Mouse (Mus musculus) midbrain, embryonic 16.5 days (tissue): ENCODE results near the gene C3ar1. TPM values are rescaled to one million over a fixed set of nuclear protein-coding genes. Genes with fewer than 3 reads are reported as not detected.
A peak's percentile ranks its signal among the peaks of the same experiment; 100 is the strongest.

Source experiments
- ATAC-seq: fragments of 200-750 bp; cut with Nextera tagmentation; 2 replicates; pipeline ENCODE4 v1.8.0; 2017; ENCODE audit warnings: moderate TSS enrichment
- H3K27ac ChIP-seq: fragments of 300-500 bp; sonication (generic); 2 replicates; pipeline ENCODE4 v1.5.1; 2014; ENCODE audit warnings: mild to moderate bottlenecking, low read length, mixed read lengths
- H3K27me3 ChIP-seq: fragments of 300-500 bp; sonication (generic); 2 replicates; pipeline ENCODE4 v1.6.1; 2014; ENCODE audit warnings: low read depth, low read length, mixed read lengths; ENCODE audit not compliant: control insufficient read depth, insufficient read depth
- H3K36me3 ChIP-seq: fragments of 300-500 bp; sonication (generic); 2 replicates; pipeline ENCODE4 v1.6.1; 2014; ENCODE audit warnings: mild to moderate bottlenecking, low read length, moderate library complexity, mixed read lengths; ENCODE audit not compliant: control insufficient read depth, insufficient read depth
- H3K4me1 ChIP-seq: fragments of 300-500 bp; sonication (generic); 2 replicates; pipeline ENCODE4 v1.6.1; 2014; ENCODE audit warnings: mild to moderate bottlenecking, low read length, mixed read lengths; ENCODE audit not compliant: control insufficient read depth, insufficient read depth
- H3K4me2 ChIP-seq: fragments of 300-500 bp; sonication (generic); 2 replicates; pipeline ENCODE4 v1.6.1; 2014; ENCODE audit warnings: mild to moderate bottlenecking, low read length, mixed read lengths
- H3K4me3 ChIP-seq: fragments of 300-500 bp; sonication (generic); 2 replicates; pipeline ENCODE4 v1.5.1; 2014; ENCODE audit warnings: low read depth, mild to moderate bottlenecking, low read length, moderate library complexity, mixed read lengths
- H3K9ac ChIP-seq: fragments of 300-500 bp; sonication (generic); 2 replicates; pipeline ENCODE4 v1.6.1; 2014; ENCODE audit warnings: low read depth, low read length, mixed read lengths
- H3K9me3 ChIP-seq: fragments of 300-500 bp; sonication (generic); replicated peaks from 2 replicates; pipeline ENCODE4 v1.6.1; 2014; ENCODE audit warnings: mild to moderate bottlenecking, low read length, mixed read lengths; ENCODE audit not compliant: control insufficient read depth, poor library complexity, severe bottlenecking
- WGBS: fragments of 180-500 bp; shearing (Covaris S2); extraction: QIAGEN DNeasy Blood & Tissue Kit; methylation state at CpG from one replicate; pipeline ENCODE4 v1.1.7; 2014; 5-methylcytosine and 5-hydroxymethylcytosine counted together
- polyA plus RNA-seq: library from polyadenylated mRNA; unstranded; fragments of >200 nt; fragmentation: Nextera tagmentation; extraction: Ambion mirVana; gene quantifications from 2 replicates; pipeline ENCODE4 v1.2.1, GENCODE M21; 2015

C3ar1 gene
- polyA plus RNA-seq: 1.1 and 1.4 TPM in 2 replicates

DNA sequence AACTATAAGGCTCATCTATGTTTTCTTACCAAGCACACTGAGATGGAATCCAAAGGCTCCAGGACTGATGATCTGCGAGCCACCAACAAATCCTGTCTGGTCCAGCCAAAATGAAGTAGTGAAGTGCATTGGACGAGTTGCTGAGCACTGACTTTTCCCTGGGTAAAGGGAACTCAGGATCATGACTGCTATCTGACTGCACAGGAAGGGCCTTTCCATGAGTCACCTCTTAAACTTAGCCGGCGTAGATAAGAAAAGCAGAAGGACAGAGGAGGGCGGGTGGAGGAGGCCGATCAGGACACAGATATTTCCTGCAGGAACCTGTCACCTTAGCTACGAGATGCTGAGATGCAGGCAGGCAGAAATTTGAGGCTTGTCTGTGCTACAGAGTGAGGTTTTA, at the start of gene C3ar1:
TSS of gene C3ar1 (minus strand) at position 207 of the 400 bp plus-strand sequence.
- Histone ChIP-seq H3K4me2 (no peak within 1 kb of the TSS), H3K27ac (no peak within 1 kb of the TSS), H3K9me3 (0 out of 2 replicates have a peak, but pooled peaks cover 3% of the 10 kb centered on the region), H3K36me3 (no peaks in the 10 kb centered on the region), H3K27me3 (no peaks in the 10 kb centered on the region), H3K9ac (no peak within 1 kb of the TSS), H3K4me1 (no peaks in the 10 kb centered on the region), H3K4me3 (no peak within 1 kb of the TSS)
- WGBS: 79% methylated on average over 7 of the region's 7 CpGs
- ATAC-seq: no peak

DNA sequence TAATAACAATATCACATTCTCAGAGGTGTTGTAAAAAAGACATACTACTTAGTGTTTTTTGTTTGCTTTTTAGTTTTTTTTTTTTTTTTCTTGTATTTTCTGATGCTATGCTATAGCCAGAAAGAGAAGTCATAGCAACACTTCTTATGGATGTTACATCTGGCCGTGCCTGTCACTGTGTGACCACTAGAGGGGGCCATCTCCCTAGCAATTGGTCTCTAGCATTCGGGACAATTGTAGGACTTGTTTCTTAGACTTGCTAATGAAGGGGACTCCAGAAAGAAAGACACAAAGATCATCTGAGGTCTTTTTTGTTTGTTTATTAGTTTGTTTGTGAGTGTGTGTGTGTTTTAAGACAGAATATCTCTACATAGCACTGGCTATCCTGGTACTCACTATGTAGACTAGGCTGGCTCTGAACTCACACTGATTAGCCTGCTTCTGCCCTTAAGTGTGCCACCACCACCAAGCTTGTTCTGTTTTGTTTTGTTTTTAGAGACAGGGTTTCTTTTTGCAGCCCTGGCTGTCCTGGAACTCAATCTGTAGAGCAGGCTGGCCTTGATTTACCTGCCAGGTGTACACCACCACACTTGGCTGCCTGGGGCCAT, 36.6 kb upstream of the C3ar1 start:
- Histone ChIP-seq H3K9me3 (no peaks in the 10 kb centered on the region), H3K4me3 (no peak overlapping the region), H3K4me2 (no peak overlapping the region), H3K27me3 (no peaks in the 10 kb centered on the region), H3K27ac (no peak overlapping the region), H3K36me3 (peaks cover 16% of the 10 kb centered on the region), H3K4me1 (no peaks in the 10 kb centered on the region), H3K9ac (no peak overlapping the region)
- no peak; the same call in 1 of the 2 replicates for ATAC-seq
- 9% methylated on average over 2 of the region's 2 CpGs for WGBS

DNA sequence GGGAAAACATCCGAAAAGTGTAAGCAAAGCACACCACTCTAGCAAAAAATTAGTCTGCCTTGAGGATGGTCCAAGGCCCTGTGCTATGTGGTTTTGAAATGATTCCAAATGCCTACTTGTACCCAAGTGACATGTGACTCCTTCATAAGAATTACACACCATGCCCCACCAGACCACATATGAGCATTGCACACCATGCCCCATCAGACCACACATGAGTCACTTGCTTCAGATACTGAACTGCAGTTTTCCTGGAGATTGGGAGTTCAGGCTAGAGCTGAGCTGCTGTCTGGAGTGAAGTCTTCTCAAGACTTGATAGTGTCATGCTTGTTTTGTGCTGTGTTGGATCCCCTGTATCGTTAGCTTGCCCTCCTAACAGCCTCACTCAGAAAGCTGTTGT, 33.6 kb upstream of the C3ar1 start:
- Histone ChIP-seq H3K9me3 (no peaks in the 10 kb centered on the region), H3K27ac (no peak overlapping the region), H3K27me3 (no peaks in the 10 kb centered on the region), H3K4me3 (no peak overlapping the region), H3K4me1 (no peaks in the 10 kb centered on the region), H3K4me2 (no peak overlapping the region), H3K9ac (no peak overlapping the region), H3K36me3 (peaks cover 39% of the 10 kb centered on the region)
- no peak for ATAC-seq
- WGBS: 98% methylated on average over 2 of the region's 2 CpGs

DNA sequence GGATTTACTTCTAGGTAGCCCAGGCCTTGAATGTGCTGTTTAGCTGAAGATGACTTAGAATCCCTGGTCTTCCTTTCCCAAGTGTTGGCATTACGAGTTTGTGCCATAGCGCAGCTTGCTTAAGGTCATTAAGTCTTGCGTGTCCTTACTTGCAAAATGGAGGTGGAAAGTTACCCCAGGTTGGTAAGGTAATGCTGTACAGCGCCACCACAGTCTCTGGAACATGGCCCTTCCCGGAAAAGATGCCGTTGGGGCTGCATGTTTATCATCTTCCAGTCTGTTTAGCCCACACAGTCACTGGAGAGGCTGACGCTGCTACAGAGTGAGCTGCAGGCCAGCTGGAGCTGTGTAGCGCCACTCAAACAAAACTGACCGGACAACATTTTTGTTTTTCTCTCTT, 27.6 kb upstream of the C3ar1 start:
- 91% methylated on average over 9 of the region's 9 CpGs for WGBS
- Histone ChIP-seq H3K4me3 (no peak overlapping the region), H3K4me1 (no peaks in the 10 kb centered on the region), H3K27me3 (no peaks in the 10 kb centered on the region), H3K36me3 (peaks cover 62% of the 10 kb centered on the region), H3K9me3 (no peaks in the 10 kb centered on the region), H3K4me2 (no peak overlapping the region), H3K9ac (no peak overlapping the region), H3K27ac (no peak overlapping the region)
- no peak for ATAC-seq

DNA sequence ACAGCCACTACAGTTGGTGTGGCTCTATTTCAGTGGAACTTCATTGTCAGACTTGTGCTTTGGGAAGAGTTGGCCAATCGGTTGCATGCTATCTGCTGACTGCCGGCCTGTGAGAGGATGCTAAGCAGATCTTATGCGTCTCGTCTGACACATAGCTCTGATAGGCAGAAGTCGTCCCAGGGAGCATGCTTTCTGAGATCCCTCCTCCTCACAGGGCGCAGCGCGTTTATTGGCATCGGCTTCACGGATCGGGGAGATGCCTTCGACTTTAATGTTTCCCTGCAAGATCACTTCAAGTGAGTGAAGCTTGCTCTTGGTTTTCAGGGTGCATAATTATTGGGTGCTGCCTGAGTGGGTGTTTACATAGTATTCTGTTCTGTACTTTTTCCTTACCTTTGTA, 25.3 kb upstream of the C3ar1 start:
- 96% methylated on average over 12 of the region's 12 CpGs for WGBS
- no peaks in the 10 kb centered on the region for H3K9me3 ChIP-seq
- H3K27me3 ChIP-seq: no peaks in the 10 kb centered on the region
- no peak overlapping the region for H3K9ac ChIP-seq
- H3K4me1 ChIP-seq: peaks cover under 1% of the 10 kb centered on the region; the same call in 1 of the 2 replicates
- no peak for ATAC-seq
- no peak overlapping the region for H3K4me3 ChIP-seq
- H3K27ac ChIP-seq: no peak overlapping the region
- no peak overlapping the region for H3K4me2 ChIP-seq
- H3K36me3 ChIP-seq: peaks cover 42% of the 10 kb centered on the region

DNA sequence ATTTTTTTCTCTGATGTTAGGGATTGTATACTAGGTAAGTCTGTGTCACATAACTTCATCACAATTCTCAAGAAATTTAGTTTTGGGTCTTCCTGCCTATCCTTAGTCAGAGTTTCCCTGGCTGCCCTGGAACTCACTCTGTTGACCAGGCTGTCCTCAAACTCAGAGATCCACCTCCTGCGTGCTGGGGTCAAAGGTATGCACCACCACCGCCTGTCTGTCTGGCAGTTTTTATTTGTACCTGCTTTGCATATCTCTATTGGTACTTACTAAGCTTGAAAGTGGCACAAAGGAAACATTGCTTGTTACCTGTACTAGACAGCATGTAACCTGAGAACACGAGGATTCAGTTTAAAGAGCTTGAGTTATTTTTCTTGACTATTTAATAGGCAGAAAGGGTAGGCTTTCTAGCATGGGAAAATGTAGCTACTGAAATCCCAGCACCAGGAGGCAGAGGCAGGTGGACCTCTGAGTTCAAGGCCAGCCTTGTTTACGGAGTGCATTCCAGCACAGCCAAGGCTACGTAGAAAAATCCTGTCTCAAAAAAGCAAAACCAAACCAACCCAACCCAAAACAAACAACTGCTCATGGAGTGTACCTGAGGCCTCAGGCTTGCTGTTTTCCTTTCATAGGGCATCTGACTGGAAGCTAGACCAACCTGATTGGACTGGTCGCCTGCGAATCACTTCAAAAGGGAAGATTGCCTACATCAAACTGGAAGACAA, 24.0 kb upstream of the C3ar1 start:
- WGBS: 96% methylated on average over 7 of the region's 7 CpGs
- ATAC-seq: no peak
- H3K4me1 ChIP-seq: peaks cover 13% of the 10 kb centered on the region
- peaks cover 32% of the 10 kb centered on the region for H3K36me3 ChIP-seq
- no peaks in the 10 kb centered on the region for H3K9me3 ChIP-seq
- no peak overlapping the region for H3K9ac ChIP-seq
- no peak overlapping the region for H3K4me3 ChIP-seq
- no peak overlapping the region for H3K27ac ChIP-seq
- H3K4me2 ChIP-seq: no peak overlapping the region
- no peaks in the 10 kb centered on the region for H3K27me3 ChIP-seq

DNA sequence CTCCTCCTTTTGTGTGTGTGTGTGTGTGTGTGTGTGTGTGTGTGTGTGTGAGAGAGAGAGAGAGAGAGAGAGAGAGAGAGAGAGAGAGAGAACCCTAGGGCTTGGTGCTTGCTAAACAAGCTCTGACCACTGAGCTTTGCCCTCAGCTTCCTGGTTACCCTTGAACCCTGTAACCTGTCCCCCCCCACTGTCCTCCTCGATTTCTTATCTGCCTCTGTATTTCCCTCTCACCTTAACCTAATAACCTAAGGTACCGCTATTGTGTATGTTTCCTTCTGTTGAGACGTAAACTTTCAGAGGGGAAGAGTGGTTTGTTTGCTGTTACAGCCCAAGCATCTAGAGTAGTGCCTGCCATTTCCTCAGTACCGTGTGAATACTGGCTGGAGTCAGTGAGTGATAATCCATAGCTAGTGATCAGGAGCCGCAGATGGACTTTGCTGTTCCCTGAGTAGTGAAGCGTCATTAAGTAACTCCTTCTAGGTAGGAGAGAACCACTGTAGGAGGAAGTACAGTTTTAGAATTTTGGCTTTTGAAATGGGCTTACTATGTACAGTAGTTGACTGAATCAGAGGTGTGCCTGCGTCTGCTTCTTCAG, 23.3 kb upstream of the C3ar1 start:
- Histone ChIP-seq H3K4me1 (peaks cover 13% of the 10 kb centered on the region), H3K27me3 (no peaks in the 10 kb centered on the region), H3K9ac (no peak overlapping the region), H3K4me3 (no peak overlapping the region), H3K27ac (no peak overlapping the region), H3K9me3 (no peaks in the 10 kb centered on the region), H3K36me3 (peaks cover 30% of the 10 kb centered on the region), H3K4me2 (no peak overlapping the region)
- ATAC-seq: no peak
- WGBS: 97% methylated on average over 7 of the region's 7 CpGs

DNA sequence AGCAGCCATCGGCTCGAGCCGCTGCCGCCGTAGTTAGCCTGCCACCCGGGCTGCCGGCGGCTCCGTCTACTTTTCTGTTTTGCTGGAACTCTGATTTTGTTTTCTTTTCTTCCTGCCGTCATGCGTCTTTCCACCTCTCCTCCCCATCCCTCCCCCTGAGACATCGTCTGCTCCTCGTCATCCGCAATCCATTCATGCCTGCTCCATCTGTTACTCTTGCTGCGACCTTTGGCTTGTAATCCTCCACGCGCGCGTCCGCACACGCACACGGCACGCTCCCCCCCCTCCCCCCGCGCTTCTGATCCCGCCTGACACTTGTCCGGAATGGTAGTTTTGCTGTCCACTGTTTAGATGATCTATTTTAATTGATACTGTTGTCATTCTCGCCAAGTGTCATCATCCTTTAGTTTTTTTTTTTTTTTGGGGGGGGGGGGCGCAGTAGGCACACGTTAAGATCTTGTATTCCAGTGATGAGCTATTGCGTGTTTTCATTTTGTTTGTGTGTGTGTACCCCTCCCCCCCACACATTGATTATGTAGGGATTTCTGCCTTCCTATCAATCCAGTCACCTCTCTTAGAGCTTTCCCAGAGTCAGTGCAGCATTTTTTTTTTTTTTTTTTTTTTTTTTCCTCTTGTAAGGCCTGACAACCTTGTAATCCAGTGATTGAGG, 18.9 kb upstream of the C3ar1 start:
- H3K27me3 ChIP-seq: no peaks in the 10 kb centered on the region
- peak; percentile 87 for ATAC-seq
- H3K4me1 ChIP-seq: peaks cover 13% of the 10 kb centered on the region
- 0 out of 2 replicates have a peak, but pooled peaks cover 2% of the 10 kb centered on the region for H3K36me3 ChIP-seq
- H3K4me2 ChIP-seq: peak overlapping the region; percentile 60
- H3K4me3 ChIP-seq: peak overlapping the region; percentile 88
- H3K9ac ChIP-seq: peak overlapping the region; percentile 85
- under 1% methylated on average over 31 of the region's 31 CpGs for WGBS
- H3K9me3 ChIP-seq: no peaks in the 10 kb centered on the region
- peak overlapping the region; percentile 94 for H3K27ac ChIP-seq
